Mouse (Mus musculus) gonadal fat pad, adult 2 months (tissue): Measurements from ENCODE around the gene Ssbp1. TPM values are rescaled to one million over a fixed set of nuclear protein-coding genes. Genes with fewer than 3 reads are reported as not detected.

Experiments
- DNase-seq: peaks from one replicate; pipeline ENCODE4 v3.0.0-alpha.2; 2012; ENCODE audit warnings: low read depth
- polyA plus RNA-seq: library from polyadenylated mRNA; depleted of rRNA; stranded (reverse); fragments of >200 nt; gene quantifications from 2 replicates; pipeline ENCODE4 v1.2.3, GENCODE M21; 2012; rRNA removed

Gene Ssbp1
- polyA plus RNA-seq, 1 experiment = 13.8 TPM

DNA sequence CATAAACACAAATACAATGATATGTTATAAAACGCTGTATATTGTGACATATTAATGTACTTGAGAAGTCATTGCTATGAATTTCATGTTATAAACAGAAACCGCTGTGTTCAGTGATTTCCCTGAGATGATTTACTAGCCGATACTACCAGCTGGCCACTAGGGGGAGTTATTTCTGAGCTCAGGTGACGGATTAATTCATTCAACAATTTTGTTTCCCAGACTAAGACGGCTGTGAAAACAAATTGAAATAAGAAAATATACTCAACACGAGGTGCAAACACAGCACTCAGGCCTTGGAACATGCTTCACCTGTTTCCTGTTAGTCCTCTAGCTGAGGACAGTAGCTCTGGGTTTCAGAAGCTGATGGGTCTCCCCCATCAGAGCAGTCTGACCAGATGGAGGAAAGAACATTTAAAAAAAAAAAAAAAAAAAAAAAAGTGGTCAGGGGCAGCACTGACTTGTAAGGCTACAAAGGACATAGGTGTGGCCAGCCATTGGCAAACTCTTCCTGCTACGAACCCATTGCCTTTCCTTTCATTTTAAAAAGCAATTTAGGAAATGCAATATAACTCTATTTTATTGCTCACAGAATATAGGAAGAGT, 16.6 kb upstream of the Ssbp1 start:
- DNase-seq = no peak

- DNase-seq = no peak
These were observed 5.4 kb upstream of the Ssbp1 start for GRCm38 (mm10) chr6:40465710-40466109.

GRCm38 (mm10) chr6:40471720-40472010, 513 bp downstream of the Ssbp1 start:
- DNase-seq = no peak

- no peak for DNase-seq
These were observed 5.0 kb downstream of the Ssbp1 start for GRCm38 (mm10) chr6:40476132-40476531.

GRCm38 (mm10) chr6:40479705-40480104, 8.6 kb downstream of the Ssbp1 start:
- DNase-seq = no peak

DNA sequence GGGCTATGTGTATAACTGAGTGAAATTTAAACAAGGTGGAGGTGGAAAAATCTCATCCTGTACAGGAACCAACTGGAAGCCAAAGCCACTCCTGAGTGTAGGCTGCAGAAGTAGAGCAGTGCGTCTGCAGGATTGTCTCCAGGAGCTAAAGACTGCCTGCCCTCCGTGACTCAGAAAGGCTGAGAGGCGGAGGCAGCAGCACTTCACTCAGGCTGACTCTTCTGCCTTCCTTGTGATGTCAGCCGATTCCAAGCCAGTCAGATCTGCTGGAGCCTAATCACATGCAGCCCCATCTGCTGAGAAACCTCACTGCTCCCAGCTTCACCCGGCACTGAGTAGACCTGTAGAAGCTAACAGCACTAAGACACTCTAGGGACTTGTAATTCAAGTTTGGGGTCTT, 11.2 kb downstream of the Ssbp1 start:
- no peak for DNase-seq

GRCm38 (mm10) chr6:40490933-40491332, 19.8 kb downstream of the Ssbp1 start, which contains the start of gene Tas2r137:
Tas2r137 (plus strand) TSS chr6:40491233.
- DNase-seq = no peak

GRCm38 (mm10) chr6:40493229-40493628, 22.1 kb downstream of the Ssbp1 start, which contains the start of gene Tas2r108:
Tas2r108 (plus strand) TSS chr6:40493529.
- DNase-seq = no peak

GRCm38 (mm10) chr6:40519408-40519807, 48.3 kb downstream of the Ssbp1 start, which contains the start of gene Prss37:
Prss37 (minus strand) TSS chr6:40519508.
- no peak for DNase-seq

Other genes with a start within 250 kb of the Ssbp1 start
- 14.4 and 16.2 TPM in 2 replicates for gene Agk, start 146.2 kb upstream of the Ssbp1 start, polyA plus RNA-seq
- 4.8 and 9.2 TPM in 2 replicates for gene E330009J07Rik, start 35.2 kb upstream of the Ssbp1 start, polyA plus RNA-seq
- gene Wee2, start 32.3 kb upstream of the Ssbp1 start, polyA plus RNA-seq = 0.23 and 0.94 TPM in 2 replicates
- not detected in 2 replicates for gene Tas2r137, start 19.9 kb downstream of the Ssbp1 start, polyA plus RNA-seq
- gene Tas2r108, start 22.2 kb downstream of the Ssbp1 start, polyA plus RNA-seq = 0.15 TPM in 1 of 2 replicates, not detected in the other
- 0.24 and 0.90 TPM in 2 replicates for gene Prss37, start 48.2 kb downstream of the Ssbp1 start, polyA plus RNA-seq
- not detected in 2 replicates for gene Olfr461, start 83.7 kb downstream of the Ssbp1 start, polyA plus RNA-seq
- not detected in 2 replicates for gene Olfr460, start 98.1 kb downstream of the Ssbp1 start, polyA plus RNA-seq
- gene Clec5a, start 114.5 kb downstream of the Ssbp1 start, polyA plus RNA-seq = 0.75 and 0.84 TPM in 2 replicates
- not detected in 2 replicates for gene Tas2r138, start 142.0 kb downstream of the Ssbp1 start, polyA plus RNA-seq
- 1.1 TPM in 2 replicates for gene Mgam, start 157.5 kb downstream of the Ssbp1 start, polyA plus RNA-seq